Mouse (Mus musculus) left cerebral cortex, postnatal 14 days (tissue): Measurements from ENCODE around the gene Gm17657. TPM values are rescaled to one million over a fixed set of nuclear protein-coding genes. Genes with fewer than 3 reads are reported as not detected.
"Not testable (repeated sequence)": the region's sequence is repeated elsewhere in the genome, so short reads cannot be mapped to it uniquely, and the experiment has no call there.

Experiments used
- DNase-seq, 2 experiments: peaks; one replicate each; pipeline ENCODE4 v3.0.0; 2021 to 2022; ENCODE audit warnings: low spot score in 2 of 2, mixed read lengths in 1 of 2
- intact Hi-C: fragments of 180-260 bp; cut with DNase I; formaldehyde crosslinking; loops from one replicate; pipeline ENCODE4 v1.15.1; 2025
- total RNA-seq, 2 experiments: library from RNA; stranded (reverse); gene quantifications; 2 replicates each; pipeline ENCODE4 v1.2.3; 2021

Gene Gm17657
- total RNA-seq, 2 experiments from 2014 or later: not detected

GRCm38 (mm10) chr17:29508927-29509608 lies 40.4 kb downstream of the Gm17657 start:
- no peak for DNase-seq
- intact Hi-C loops: no loop called here

GRCm38 (mm10) chr17:29503700-29504099 lies 45.7 kb downstream of the Gm17657 start:
- intact Hi-C loops: no loop called here

GRCm38 (mm10) chr17:29502669-29503665 lies 46.5 kb downstream of the Gm17657 start:
- intact Hi-C loops: no loop called here
- DNase-seq: no peak

More at GRCm38 (mm10) chr17:29503700-29504099, 45.7 kb downstream of the Gm17657 start:
- DNase-seq: no peak

- DNase-seq: no peak
- intact Hi-C loops: no loop called here
Measured at GRCm38 (mm10) chr17:29502005-29502668, 47.3 kb downstream of the Gm17657 start.

DNA sequence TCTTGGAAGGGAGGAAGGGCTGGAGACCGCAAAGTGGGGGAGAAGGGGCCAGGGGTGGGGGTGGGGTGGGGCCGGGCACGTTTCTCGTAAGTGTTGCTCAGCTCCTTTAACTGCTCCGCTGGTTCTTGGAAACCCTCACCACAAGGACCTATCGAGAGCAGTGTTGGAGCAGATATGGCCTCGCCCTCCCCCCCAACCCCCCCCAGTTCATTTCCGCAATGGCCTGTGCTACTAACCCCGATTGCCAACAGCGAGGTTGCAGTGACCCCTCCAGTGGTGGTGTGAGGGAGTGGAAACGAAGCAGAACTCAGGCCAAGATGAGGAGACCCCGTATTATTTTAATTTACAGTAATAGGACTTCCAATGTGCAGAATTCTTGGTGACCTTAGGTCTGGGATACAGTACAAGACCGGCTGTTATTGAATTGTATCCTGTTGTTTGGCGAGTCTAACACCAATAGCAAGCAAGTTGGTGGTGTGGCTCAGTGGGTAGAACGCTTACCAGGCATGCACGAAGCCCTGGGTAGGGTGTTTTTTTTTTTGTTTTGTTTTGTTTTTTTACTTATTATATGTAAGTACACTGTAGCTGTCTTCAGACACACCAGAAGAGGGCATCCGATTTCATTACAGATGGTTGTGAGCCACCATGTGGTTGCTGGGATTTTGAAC lies 48.5 kb downstream of the Gm17657 start:
- DNase-seq: no peak
- intact Hi-C loops: no loop called here

DNA sequence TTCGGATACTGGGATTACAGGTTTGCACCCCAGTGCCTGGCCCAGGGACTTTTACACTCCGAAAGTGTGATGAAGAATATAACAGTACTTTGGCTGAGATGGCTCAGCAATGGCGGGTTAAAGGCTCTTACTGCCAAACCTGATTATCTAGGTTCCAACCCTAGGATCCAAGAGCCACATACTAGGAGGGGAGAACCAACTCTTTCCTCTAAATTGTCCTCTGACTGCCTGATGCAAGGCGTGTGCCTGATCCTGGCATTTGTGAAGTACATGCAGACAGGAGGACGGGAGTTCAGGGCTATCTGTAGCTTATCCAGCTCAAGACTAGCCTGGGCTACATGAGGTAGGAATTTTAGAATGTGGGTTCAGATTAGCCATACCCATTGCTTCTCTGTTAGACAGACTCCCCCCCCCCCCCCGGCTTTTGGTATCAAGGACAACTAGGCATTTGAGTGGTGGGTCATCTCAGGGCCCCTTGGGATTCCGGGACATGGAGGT lies 49.1 kb downstream of the Gm17657 start:
- DNase-seq: no peak
- intact Hi-C loops: no loop called here

- DNase-seq: no peak
- intact Hi-C loops: no loop called here
Measured at GRCm38 (mm10) chr17:29499511-29499910, 49.9 kb downstream of the Gm17657 start.

DNA sequence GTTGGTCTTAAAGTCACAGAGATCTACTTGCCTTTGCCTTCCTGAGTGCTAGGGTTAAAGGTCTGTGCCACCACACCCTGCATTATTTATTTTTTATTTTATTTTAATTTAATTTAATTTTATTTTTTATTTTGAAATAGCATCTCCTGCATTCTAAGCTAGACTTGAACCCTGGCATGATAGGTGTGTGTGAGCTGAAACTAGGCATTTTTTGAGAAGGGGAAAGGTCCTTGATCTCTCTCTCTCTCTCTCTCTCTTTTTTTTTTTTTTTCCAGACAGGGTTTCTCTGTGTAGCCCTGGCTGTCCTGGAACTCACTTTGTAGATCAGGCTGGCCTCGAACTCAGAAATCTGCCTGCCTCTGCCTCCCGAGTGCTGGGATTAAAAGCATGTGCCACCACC lies 50.5 kb downstream of the Gm17657 start:
- DNase-seq, intact Hi-C loops: not testable (repeated sequence)

- peak; percentile 17 to 20 for DNase-seq
- intact Hi-C loops: no loop called here
Measured at GRCm38 (mm10) chr17:29498028-29498427, 51.4 kb downstream of the Gm17657 start.

GRCm38 (mm10) chr17:29497481-29497880 lies 52.0 kb downstream of the Gm17657 start:
- DNase-seq, intact Hi-C loops: not testable (repeated sequence)

DNA sequence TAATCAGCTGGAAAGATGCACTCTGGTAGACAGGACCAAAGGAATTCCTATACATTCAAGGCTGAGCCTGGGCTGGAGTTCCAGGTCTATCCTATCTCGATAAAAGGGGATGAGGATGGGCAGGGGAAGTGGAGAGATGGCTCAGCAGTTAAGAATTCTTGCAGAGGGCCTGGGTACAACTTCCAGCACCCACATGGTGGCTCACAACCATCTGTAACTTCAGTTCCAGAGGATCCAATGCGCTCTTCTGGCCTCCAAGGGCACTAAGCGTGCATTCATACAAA lies 52.4 kb downstream of the Gm17657 start:
- no peak for DNase-seq
- intact Hi-C loops: no loop called here

DNA sequence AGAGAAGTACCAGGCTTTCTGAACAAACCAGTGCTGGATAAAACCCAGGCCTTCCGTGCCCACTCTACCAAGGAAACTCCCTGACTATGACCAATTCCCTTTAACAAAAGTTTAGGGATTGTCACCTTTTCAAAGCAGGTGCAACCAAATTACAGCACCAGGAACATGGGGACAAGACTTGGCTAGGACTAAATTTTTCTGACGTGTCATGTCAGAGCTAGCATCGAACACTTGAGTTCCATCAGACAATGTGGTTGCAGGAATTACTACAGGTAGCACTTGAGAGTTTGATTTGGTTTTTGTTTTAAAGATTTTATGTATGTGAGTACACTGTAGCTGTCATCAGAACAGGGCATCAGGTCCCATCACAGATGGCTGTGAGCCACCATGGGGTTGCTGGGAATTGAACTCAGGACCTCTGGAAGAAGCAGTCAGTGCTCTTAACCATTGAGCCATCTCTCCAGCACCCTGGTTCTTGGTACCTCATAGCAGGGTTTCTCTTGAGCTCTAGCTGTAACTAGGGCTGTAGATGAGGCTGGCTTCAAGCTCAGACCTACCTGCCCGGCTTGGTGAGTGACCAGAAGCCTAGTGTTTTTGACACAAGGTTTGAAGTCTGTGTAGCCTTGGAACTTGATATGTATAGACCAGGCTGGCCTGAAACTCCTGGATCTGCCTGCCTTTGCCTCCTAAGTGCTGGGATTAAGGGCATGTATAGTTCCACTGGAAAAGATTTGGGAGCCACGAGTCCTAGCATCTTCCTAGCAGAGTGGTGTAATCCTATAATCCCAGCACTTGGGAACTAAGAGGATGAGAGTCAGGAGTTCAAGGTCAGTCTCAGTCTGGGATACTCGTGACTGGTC lies 53.0 kb downstream of the Gm17657 start:
- DNase-seq: no peak
- intact Hi-C loops: no loop called here

DNA sequence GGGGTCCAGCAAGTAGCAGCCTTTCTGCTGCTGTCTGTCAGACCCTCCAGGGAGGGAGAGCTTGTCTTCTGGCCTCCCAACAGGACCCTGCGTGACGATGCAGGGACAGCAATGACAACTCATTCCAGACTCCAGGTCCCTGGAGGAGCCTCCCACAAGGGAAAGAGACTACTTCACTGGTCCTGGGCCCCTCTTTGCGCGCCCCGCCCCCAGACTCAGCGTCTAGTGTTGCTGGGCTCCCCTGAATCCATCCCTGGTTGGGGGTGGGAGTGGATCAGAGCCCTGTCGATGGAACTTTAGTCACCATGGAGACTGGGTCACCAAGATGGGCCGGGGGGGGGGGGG lies 54.7 kb downstream of the Gm17657 start:
- intact Hi-C loops: loop anchor here (5.0 kb wide), 1 partner anchor 57 kb away; no protein-coding TSS in a partner anchor
- DNase-seq: no peak

DNA sequence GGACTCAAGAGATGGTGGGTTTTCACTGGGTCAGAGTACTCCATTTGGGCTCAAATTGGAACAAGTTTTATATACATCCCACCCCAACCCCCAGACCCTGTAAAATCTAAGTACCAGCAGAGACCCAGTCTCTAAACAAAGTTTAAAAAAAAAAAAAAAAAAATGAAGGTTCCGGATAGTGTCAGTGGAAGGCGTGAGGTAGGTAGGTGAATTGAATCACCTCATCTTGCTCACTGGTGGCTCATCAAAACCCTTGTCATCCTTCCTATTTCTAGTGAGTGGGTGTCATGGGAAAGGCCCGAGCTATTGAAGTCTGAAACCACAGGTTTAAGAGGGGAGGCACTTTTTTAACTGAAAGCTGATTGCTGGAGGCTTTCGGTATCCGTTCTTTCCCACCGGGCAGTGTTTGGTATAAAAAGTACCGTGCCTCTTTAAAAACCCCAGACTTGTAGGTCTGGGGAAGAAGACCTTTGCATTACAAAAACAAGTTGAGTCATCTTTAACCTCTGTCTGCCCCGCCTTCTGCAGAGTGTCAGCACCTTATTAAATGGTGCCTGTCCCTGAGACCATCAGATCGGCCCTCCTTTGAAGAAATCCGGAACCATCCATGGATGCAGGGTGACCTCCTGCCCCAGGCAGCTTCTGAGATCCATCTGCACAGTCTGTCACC lies 55.2 kb downstream of the Gm17657 start:
- no peak for DNase-seq

DNA sequence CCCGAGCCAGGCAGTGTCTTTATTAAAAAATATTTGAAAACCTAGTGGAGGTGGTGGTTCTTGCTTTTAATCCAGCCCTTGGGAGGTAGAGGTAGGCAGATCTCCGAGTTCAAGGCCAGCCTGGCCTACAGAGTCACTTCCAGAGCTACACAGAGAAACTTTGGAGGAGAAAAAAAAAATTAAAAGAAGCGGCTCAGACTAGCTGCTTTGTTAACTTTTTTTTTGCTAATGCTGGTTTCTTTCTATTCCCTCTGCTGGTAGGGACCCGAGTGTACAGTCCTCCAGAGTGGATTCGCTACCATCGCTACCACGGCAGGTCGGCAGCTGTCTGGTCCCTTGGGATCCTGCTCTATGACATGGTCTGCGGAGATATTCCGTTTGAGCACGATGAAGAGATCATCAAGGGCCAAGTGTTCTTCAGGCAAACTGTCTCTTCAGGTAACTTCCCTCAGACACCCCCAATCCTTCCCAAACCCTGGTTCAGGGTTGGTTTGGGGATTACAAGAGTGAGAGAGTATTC lies 55.9 kb downstream of the Gm17657 start:
- DNase-seq: no peak
- intact Hi-C loops: loop anchor here (2.0 to 5.0 kb wide), 2 partner anchors 56 to 97 kb away; no protein-coding TSS in a partner anchor

More for the DNA sequence above, 55.2 kb downstream of the Gm17657 start:
- intact Hi-C loops: loop anchor here (5.0 kb wide), 1 partner anchor 57 kb away; no protein-coding TSS in a partner anchor

GRCm38 (mm10) chr17:29492269-29493191 lies 56.9 kb downstream of the Gm17657 start:
- intact Hi-C loops: loop anchor here (2.0 to 5.0 kb wide), 2 partner anchors 55 to 96 kb away; no protein-coding TSS in a partner anchor
- DNase-seq: peak; percentile 22 to 52
